Mouse (Mus musculus): ENCODE measurements at regions not wholly inside any gene's neighbourhood (a gene's known extent, or its start where the extent isn't known, plus 50 kb on each side); places are given as distances from the start of the nearest gene placed in this dataset.

- Histone ChIP-seq H3K27ac (ENCODE audit: insufficient read depth, low read length) (no peak overlapping the region), H3K4me3 (ENCODE audit: insufficient read depth, low read length) (no peak overlapping the region), H3K4me1 (ENCODE audit: control insufficient read depth, insufficient read depth, low read length) (no peaks in the 10 kb centered on the region)
- TF ChIP-seq CTCF (IDR thresholded peaks at IDR 0.05; ENCODE audit: extremely low read depth, insufficient read depth, low read length) (no peak), POLR2A (IDR thresholded peaks at IDR 0.05; ENCODE audit: extremely low read depth, insufficient read depth, low read length) (no peak)
These were observed 530.9 kb downstream of the Ptprc start for GRCm38 (mm10) chr1:137644601-137645040.

DNA sequence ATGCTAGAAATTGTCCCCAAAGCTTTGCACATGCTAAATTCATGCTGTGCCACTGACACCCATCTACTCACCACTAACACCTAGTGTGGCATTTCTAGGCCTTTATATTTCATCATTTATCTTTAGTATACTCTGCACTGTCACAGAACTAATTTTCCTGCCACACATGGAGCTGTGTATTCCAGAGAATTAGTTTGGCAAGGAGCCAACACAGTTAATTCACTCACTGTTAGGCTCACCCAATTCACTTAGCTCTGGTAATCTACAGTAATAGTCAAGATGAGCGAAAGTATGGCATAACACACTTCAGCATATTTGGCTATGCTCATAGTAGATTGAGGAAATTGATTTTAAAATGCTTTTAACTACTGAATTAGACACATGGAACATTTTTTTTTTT, 532.0 kb downstream of the Ptprc start:
- TF ChIP-seq POLR2A (IDR thresholded peaks at IDR 0.05; ENCODE audit: extremely low read depth, insufficient read depth, low read length) (no peak), CTCF (IDR thresholded peaks at IDR 0.05; ENCODE audit: extremely low read depth, insufficient read depth, low read length) (no peak)
- H3K27ac ChIP-seq (ENCODE audit: insufficient read depth, low read length), result no peak overlapping the region
- H3K4me1 ChIP-seq (ENCODE audit: control insufficient read depth, insufficient read depth, low read length), result no peaks in the 10 kb centered on the region
- H3K4me3 ChIP-seq (ENCODE audit: insufficient read depth, low read length), result no peak overlapping the region

DNA sequence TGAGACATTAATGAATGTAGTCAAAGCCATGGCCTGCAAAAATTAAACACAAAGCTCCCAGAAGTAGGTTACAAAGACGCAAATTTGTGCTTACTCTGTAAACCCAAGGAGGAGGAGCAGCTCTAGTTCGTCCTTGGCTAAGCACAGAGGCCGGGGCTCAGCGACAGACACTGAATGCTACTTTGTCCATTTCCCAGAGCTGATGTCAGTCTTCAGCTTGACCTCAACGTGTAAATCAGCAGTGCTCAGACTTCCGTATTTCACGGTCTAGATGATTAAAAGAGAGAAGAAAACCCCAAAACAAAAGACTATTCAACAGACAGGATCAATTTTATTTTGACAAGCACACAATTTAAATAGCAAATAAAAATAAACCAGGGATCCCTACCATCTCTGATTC, 534.7 kb downstream of the Ptprc start:
- H3K4me1 ChIP-seq (ENCODE audit: control insufficient read depth, insufficient read depth, low read length), result no peaks in the 10 kb centered on the region
- H3K27ac ChIP-seq (ENCODE audit: insufficient read depth, low read length), result no peak overlapping the region
- TF ChIP-seq POLR2A (IDR thresholded peaks at IDR 0.05; ENCODE audit: extremely low read depth, insufficient read depth, low read length) (no peak), CTCF (IDR thresholded peaks at IDR 0.05; ENCODE audit: extremely low read depth, insufficient read depth, low read length) (no peak)

DNA sequence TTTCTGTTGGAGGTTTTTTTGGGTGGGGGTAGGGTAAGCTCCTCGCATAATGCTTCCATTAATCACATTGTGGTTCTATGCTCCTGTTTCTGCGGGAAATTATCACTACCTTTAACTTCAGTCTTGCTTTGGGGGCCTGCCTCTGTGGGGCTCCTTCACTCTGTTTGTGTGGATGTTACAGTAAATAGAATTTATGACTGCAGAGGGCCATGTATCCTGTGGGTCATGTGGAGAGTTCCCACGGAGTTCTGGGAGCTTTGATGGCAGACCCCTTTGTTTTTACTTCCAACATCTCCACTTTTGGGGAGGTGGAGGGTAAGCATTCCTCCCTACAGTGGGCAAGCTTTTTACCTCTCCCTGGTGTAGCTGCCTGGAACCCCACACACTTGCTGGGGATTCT, 538.6 kb downstream of the Ptprc start:
- no peak overlapping the region for H3K4me3 ChIP-seq (ENCODE audit: insufficient read depth, low read length)
- TF ChIP-seq CTCF (IDR thresholded peaks at IDR 0.05; ENCODE audit: extremely low read depth, insufficient read depth, low read length), result no peak
- TF ChIP-seq POLR2A (IDR thresholded peaks at IDR 0.05; ENCODE audit: extremely low read depth, insufficient read depth, low read length), result no peak
- no peak overlapping the region for H3K27ac ChIP-seq (ENCODE audit: insufficient read depth, low read length)
- H3K4me1 ChIP-seq (ENCODE audit: control insufficient read depth, insufficient read depth, low read length), result no peaks in the 10 kb centered on the region

More for the DNA sequence above, 534.7 kb downstream of the Ptprc start:
- H3K4me3 ChIP-seq (ENCODE audit: insufficient read depth, low read length), result no peak overlapping the region

- Histone ChIP-seq H3K4me3 (ENCODE audit: insufficient read depth, low read length) (no peak overlapping the region), H3K4me1 (ENCODE audit: control insufficient read depth, insufficient read depth, low read length) (no peaks in the 10 kb centered on the region), H3K27ac (ENCODE audit: insufficient read depth, low read length) (no peak overlapping the region)
- no peak for TF ChIP-seq POLR2A (IDR thresholded peaks at IDR 0.05; ENCODE audit: extremely low read depth, insufficient read depth, low read length)
- TF ChIP-seq CTCF (IDR thresholded peaks at IDR 0.05; ENCODE audit: extremely low read depth, insufficient read depth, low read length), result no peak
These were observed 539.1 kb downstream of the Ptprc start for GRCm38 (mm10) chr1:137636321-137636944.

DNA sequence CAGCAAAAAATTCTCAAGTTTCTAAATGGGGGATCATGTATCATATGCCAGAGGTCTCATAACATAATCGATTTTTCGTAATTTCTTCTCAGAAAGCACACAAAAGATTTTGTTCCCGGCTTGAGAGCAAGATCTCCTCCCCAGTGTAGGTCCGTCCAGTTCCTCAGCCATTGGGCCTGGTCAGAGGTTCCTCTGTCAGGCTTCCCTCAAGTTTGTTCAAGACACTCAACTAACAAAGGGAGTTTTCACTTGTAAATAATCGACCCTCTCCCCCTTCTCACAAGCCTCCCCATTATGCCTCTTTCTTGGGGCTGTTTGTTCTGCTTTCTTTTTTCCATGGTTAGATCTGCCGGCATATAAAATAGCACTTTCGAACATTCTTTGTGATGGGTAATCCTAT, 539.7 kb downstream of the Ptprc start:
- H3K27ac ChIP-seq (ENCODE audit: insufficient read depth, low read length), result no peak overlapping the region
- no peak for TF ChIP-seq POLR2A (IDR thresholded peaks at IDR 0.05; ENCODE audit: extremely low read depth, insufficient read depth, low read length)
- no peaks in the 10 kb centered on the region for H3K4me1 ChIP-seq (ENCODE audit: control insufficient read depth, insufficient read depth, low read length)
- H3K4me3 ChIP-seq (ENCODE audit: insufficient read depth, low read length), result no peak overlapping the region

GRCm38 (mm10) chr1:137631546-137631945, 544.0 kb downstream of the Ptprc start:
- TF ChIP-seq POLR2A (IDR thresholded peaks at IDR 0.05; ENCODE audit: extremely low read depth, insufficient read depth, low read length) (no peak), CTCF (IDR thresholded peaks at IDR 0.05; ENCODE audit: extremely low read depth, insufficient read depth, low read length) (no peak)
- Histone ChIP-seq H3K4me3 (ENCODE audit: insufficient read depth, low read length) (no peak overlapping the region), H3K4me1 (ENCODE audit: control insufficient read depth, insufficient read depth, low read length) (no peaks in the 10 kb centered on the region)

GRCm38 (mm10) chr1:137620672-137621071, 554.8 kb downstream of the Ptprc start:
- TF ChIP-seq POLR2A (IDR thresholded peaks at IDR 0.05; ENCODE audit: extremely low read depth, insufficient read depth, low read length) (no peak), CTCF (IDR thresholded peaks at IDR 0.05; ENCODE audit: extremely low read depth, insufficient read depth, low read length) (no peak)
- H3K27ac ChIP-seq (ENCODE audit: insufficient read depth, low read length), result no peak overlapping the region
- peaks cover 2% of the 10 kb centered on the region; the same call in 1 of the 2 replicates for H3K4me1 ChIP-seq (ENCODE audit: control insufficient read depth, insufficient read depth, low read length)
- no peak overlapping the region for H3K4me3 ChIP-seq (ENCODE audit: insufficient read depth, low read length)

More at GRCm38 (mm10) chr1:137631546-137631945, 544.0 kb downstream of the Ptprc start:
- no peak overlapping the region for H3K27ac ChIP-seq (ENCODE audit: insufficient read depth, low read length)

GRCm38 (mm10) chr1:137618231-137618630, 557.3 kb downstream of the Ptprc start:
- H3K4me1 ChIP-seq (ENCODE audit: control insufficient read depth, insufficient read depth, low read length), result peaks cover 2% of the 10 kb centered on the region; the same call in 1 of the 2 replicates
- TF ChIP-seq CTCF (IDR thresholded peaks at IDR 0.05; ENCODE audit: extremely low read depth, insufficient read depth, low read length), result no peak
- TF ChIP-seq POLR2A (IDR thresholded peaks at IDR 0.05; ENCODE audit: extremely low read depth, insufficient read depth, low read length), result no peak
- H3K4me3 ChIP-seq (ENCODE audit: insufficient read depth, low read length), result no peak overlapping the region
- H3K27ac ChIP-seq (ENCODE audit: insufficient read depth, low read length), result no peak overlapping the region

GRCm38 (mm10) chr1:137617513-137617912, 558.0 kb downstream of the Ptprc start:
- TF ChIP-seq POLR2A (IDR thresholded peaks at IDR 0.05; ENCODE audit: extremely low read depth, insufficient read depth, low read length) (no peak), CTCF (IDR thresholded peaks at IDR 0.05; ENCODE audit: extremely low read depth, insufficient read depth, low read length) (no peak)
- Histone ChIP-seq H3K4me3 (ENCODE audit: insufficient read depth, low read length) (no peak overlapping the region), H3K4me1 (ENCODE audit: control insufficient read depth, insufficient read depth, low read length) (peaks cover 2% of the 10 kb centered on the region; the same call in 1 of the 2 replicates), H3K27ac (ENCODE audit: insufficient read depth, low read length) (no peak overlapping the region)

Data from cortical plate, adult 2 months (tissue).